Mouse (Mus musculus) CH12.LX (cell line): ENCODE measurements around the gene Plekha7. TPM values are rescaled to one million over a fixed set of nuclear protein-coding genes. Genes with fewer than 3 reads are reported as not detected.

Experiments
- DNase-seq: peaks from one replicate; pipeline ENCODE4 v3.0.0-alpha.2; 2013; ENCODE audit errors: extremely low read depth
- H3K27ac ChIP-seq: 2 replicates; pipeline ENCODE4 v1.5.1; 2012; ENCODE audit warnings: low read depth, mild to moderate bottlenecking, control low read depth, moderate library complexity; ENCODE audit not compliant: insufficient read depth
- H3K27me3 ChIP-seq: replicated peaks from 2 replicates; pipeline ENCODE3; 2012; ENCODE audit warnings: inconsistent platforms
- H3K36me3 ChIP-seq, 2 experiments: replicated peaks in 1 of 2; 2 replicates each; pipeline versions ENCODE3 to v1.6.1; 2012; ENCODE audit warnings: inconsistent platforms in 1 of 2, low read length in 1 of 2, mild to moderate bottlenecking in 1 of 2, mixed read lengths in 1 of 2, moderate library complexity in 1 of 2; ENCODE audit not compliant: control insufficient read depth in 1 of 2, insufficient read depth in 1 of 2
- H3K4me1 ChIP-seq, 2 experiments: 2 replicates each; pipeline ENCODE4 v1.6.1; 2012; ENCODE audit warnings: inconsistent platforms in 1 of 2, moderate library complexity in 1 of 2; ENCODE audit not compliant: insufficient read depth in 2 of 2, control insufficient read depth in 1 of 2
- H3K4me2 ChIP-seq: 2 replicates; pipeline ENCODE4 v1.6.1; 2012; ENCODE audit warnings: low read depth, mild to moderate bottlenecking, control low read depth; ENCODE audit not compliant: poor library complexity, insufficient read depth, severe bottlenecking
- H3K4me3 ChIP-seq, 3 experiments: fragments of 150-350 bp in 1 of 3; sonication (generic) in 1 of 3; replicated peaks in 1 of 3; 2 replicates each; pipeline versions ENCODE3 to v1.5.1; 2011 to 2012; ENCODE audit warnings: low read depth in 2 of 3, low read length in 2 of 3, mild to moderate bottlenecking in 2 of 3, moderate library complexity in 2 of 3, control low read depth in 1 of 3, improper control_type of control experiment in 1 of 3, inconsistent platforms in 1 of 3, mixed read lengths in 1 of 3; ENCODE audit not compliant: poor library complexity in 1 of 3
- H3K79me2 ChIP-seq: replicated peaks from 2 replicates; pipeline ENCODE4 v1.6.1; 2012; ENCODE audit warnings: mild to moderate bottlenecking, moderate library complexity; ENCODE audit not compliant: control insufficient read depth, poor library complexity, insufficient read depth, severe bottlenecking; ENCODE audit errors: extremely low read depth
- H3K9ac ChIP-seq: 2 replicates; pipeline ENCODE4 v1.6.1; 2012; ENCODE audit warnings: low read depth, mild to moderate bottlenecking, control low read depth, moderate library complexity; ENCODE audit not compliant: insufficient read depth
- H3K9me3 ChIP-seq: replicated peaks from 2 replicates; pipeline ENCODE3; 2012; ENCODE audit warnings: low read length, inconsistent platforms, mixed read lengths
- BHLHE40 ChIP-seq: IDR thresholded peaks from 2 replicates; pipeline ENCODE4 v1.6.1; 2011; ENCODE audit warnings: mild to moderate bottlenecking, low read depth, low read length, improper control_type of control experiment
- CHD1 ChIP-seq: IDR thresholded peaks from 2 replicates; pipeline ENCODE4 v1.6.1; 2012; ENCODE audit warnings: low read depth, low read length, improper control_type of control experiment, inconsistent platforms
- CHD2 ChIP-seq: IDR thresholded peaks from 2 replicates; pipeline ENCODE4 v1.6.1; 2011; ENCODE audit warnings: low read length, improper control_type of control experiment
- CTCF ChIP-seq, 2 experiments: IDR thresholded peaks in 1 of 2; conservative IDR thresholded peaks in 1 of 2; 2 replicates each; pipeline ENCODE4 v1.5.1; 2011 to 2012; ENCODE audit warnings: low read depth in 2 of 2, low read length in 2 of 2, improper control_type of control experiment in 1 of 2, inconsistent platforms in 1 of 2, mild to moderate bottlenecking in 1 of 2, moderate library complexity in 1 of 2
- E2F4 ChIP-seq: IDR thresholded peaks from 2 replicates; pipeline ENCODE4 v1.6.1; 2011; ENCODE audit warnings: low read depth, low read length, improper control_type of control experiment; ENCODE audit not compliant: insufficient replicate concordance
- ELF1 ChIP-seq: IDR thresholded peaks from 2 replicates; pipeline ENCODE4 v1.6.1; 2014; ENCODE audit warnings: low read depth, mild to moderate bottlenecking, inconsistent platforms, low read length, improper control_type of control experiment
- ETS1 ChIP-seq: conservative IDR thresholded peaks from 2 replicates; pipeline ENCODE4 v1.6.1; 2012; ENCODE audit warnings: low read depth, mild to moderate bottlenecking, inconsistent platforms, low read length, improper control_type of control experiment, moderate library complexity
- IRF4 ChIP-seq: IDR thresholded peaks from 2 replicates; pipeline ENCODE4 v1.6.1; 2014; ENCODE audit warnings: low read depth, mild to moderate bottlenecking, inconsistent platforms, low read length, improper control_type of control experiment
- JUN ChIP-seq: IDR thresholded peaks from 2 replicates; pipeline ENCODE4 v1.6.1; 2011; ENCODE audit warnings: low read depth, mild to moderate bottlenecking, low read length, improper control_type of control experiment, moderate library complexity; ENCODE audit not compliant: insufficient read depth
- JUND ChIP-seq: conservative IDR thresholded peaks from 2 replicates; pipeline ENCODE4 v1.6.1; 2011; ENCODE audit warnings: low read depth, low read length, improper control_type of control experiment
- MAFK ChIP-seq: IDR thresholded peaks from 2 replicates; pipeline ENCODE4 v1.6.1; 2011; ENCODE audit warnings: low read length, improper control_type of control experiment; ENCODE audit not compliant: insufficient replicate concordance
- MAX ChIP-seq: IDR thresholded peaks from 2 replicates; pipeline ENCODE4 v1.6.1; 2011; ENCODE audit warnings: low read length, improper control_type of control experiment
- MEF2A ChIP-seq: IDR thresholded peaks from 2 replicates; pipeline ENCODE4 v1.6.1; 2014; ENCODE audit warnings: low read depth, mild to moderate bottlenecking, inconsistent platforms, low read length, improper control_type of control experiment, borderline replicate concordance
- MXI1 ChIP-seq: IDR thresholded peaks from 2 replicates; pipeline ENCODE4 v1.6.1; 2011; ENCODE audit warnings: mild to moderate bottlenecking, low read depth, low read length, improper control_type of control experiment
- MYC ChIP-seq: IDR thresholded peaks from 2 replicates; pipeline ENCODE4 v1.6.1; 2011; ENCODE audit warnings: low read depth, mild to moderate bottlenecking, improper control_type of control experiment, low read length
- NRF1 ChIP-seq: IDR thresholded peaks from 2 replicates; pipeline ENCODE4 v1.6.1; 2014; ENCODE audit warnings: low read depth, mild to moderate bottlenecking, inconsistent platforms, low read length, improper control_type of control experiment, moderate library complexity
- POLR2A ChIP-seq: IDR thresholded peaks from 2 replicates; pipeline ENCODE4 v1.6.1; 2011; ENCODE audit warnings: low read depth, mild to moderate bottlenecking, improper control_type of control experiment, low read length
- POLR2AphosphoS2 ChIP-seq: IDR thresholded peaks from 2 replicates; pipeline ENCODE4 v1.6.1; 2011; ENCODE audit warnings: low read depth, low read length, improper control_type of control experiment
- RAD21 ChIP-seq: IDR thresholded peaks from 2 replicates; pipeline ENCODE4 v1.6.1; 2011; ENCODE audit warnings: low read depth, mild to moderate bottlenecking, low read length, improper control_type of control experiment, moderate library complexity
- SIN3A ChIP-seq: IDR thresholded peaks from 2 replicates; pipeline ENCODE4 v1.6.1; 2012; ENCODE audit warnings: low read length, improper control_type of control experiment, inconsistent platforms
- SMC3 ChIP-seq: IDR thresholded peaks from 2 replicates; pipeline ENCODE4 v1.6.1; 2011; ENCODE audit warnings: low read depth, low read length, improper control_type of control experiment
- TCF12 ChIP-seq: IDR thresholded peaks from 2 replicates; pipeline ENCODE4 v1.6.1; 2014; ENCODE audit warnings: low read depth, mild to moderate bottlenecking, inconsistent platforms, low read length, improper control_type of control experiment
- USF2 ChIP-seq: conservative IDR thresholded peaks from 2 replicates; pipeline ENCODE4 v1.6.1; 2011; ENCODE audit warnings: low read depth, low read length, improper control_type of control experiment
- ZKSCAN1 ChIP-seq: IDR thresholded peaks from 2 replicates; pipeline ENCODE4 v1.6.1; 2012; ENCODE audit warnings: low read depth, inconsistent platforms, low read length, improper control_type of control experiment, borderline replicate concordance
- dilution Hi-C: fragments of 300-500 bp; cut with MboI; formaldehyde crosslinking; loops from 2 replicates; pipeline ENCODE4 v1.14.3; 2020; ENCODE audit warnings: low sequenced_read_pairs; ENCODE audit not compliant: extremely low pct_unique_long_range_greater_than_20kb, extremely low pct_ligation_motif_present
- in situ Hi-C: fragments of 300-500 bp; cut with MboI; formaldehyde crosslinking; loops from 3 replicates; pipeline ENCODE4 v1.14.3; 2019; ENCODE audit warnings: low sequenced_read_pairs, low pct_ligation_motif_present, low pct_unique_long_range_greater_than_20kb, mixed read lengths
- polyA plus RNA-seq: library from polyadenylated mRNA; unstranded; fragments of >175 nt; gene quantifications from 2 replicates; pipeline ENCODE4 v1.2.1, GENCODE M21; 2012; ENCODE audit warnings: low read depth; ENCODE audit not compliant: insufficient read length
- total RNA-seq, 2 experiments: library from RNA; depleted of rRNA; stranded (reverse); fragments of 300-350 nt in 1 of 2; fragments of >200 nt in 1 of 2; gene quantifications; 2 replicates each; pipeline ENCODE4 v1.2.3; 2012 to 2014

Plekha7 gene
- total RNA-seq (2012; rRNA removed) (1.0 and 1.5 TPM in 2 replicates), total RNA-seq (2014; rRNA removed) (0.23 and 0.59 TPM in 2 replicates), polyA plus RNA-seq (1.0 and 1.5 TPM in 2 replicates)

DNA sequence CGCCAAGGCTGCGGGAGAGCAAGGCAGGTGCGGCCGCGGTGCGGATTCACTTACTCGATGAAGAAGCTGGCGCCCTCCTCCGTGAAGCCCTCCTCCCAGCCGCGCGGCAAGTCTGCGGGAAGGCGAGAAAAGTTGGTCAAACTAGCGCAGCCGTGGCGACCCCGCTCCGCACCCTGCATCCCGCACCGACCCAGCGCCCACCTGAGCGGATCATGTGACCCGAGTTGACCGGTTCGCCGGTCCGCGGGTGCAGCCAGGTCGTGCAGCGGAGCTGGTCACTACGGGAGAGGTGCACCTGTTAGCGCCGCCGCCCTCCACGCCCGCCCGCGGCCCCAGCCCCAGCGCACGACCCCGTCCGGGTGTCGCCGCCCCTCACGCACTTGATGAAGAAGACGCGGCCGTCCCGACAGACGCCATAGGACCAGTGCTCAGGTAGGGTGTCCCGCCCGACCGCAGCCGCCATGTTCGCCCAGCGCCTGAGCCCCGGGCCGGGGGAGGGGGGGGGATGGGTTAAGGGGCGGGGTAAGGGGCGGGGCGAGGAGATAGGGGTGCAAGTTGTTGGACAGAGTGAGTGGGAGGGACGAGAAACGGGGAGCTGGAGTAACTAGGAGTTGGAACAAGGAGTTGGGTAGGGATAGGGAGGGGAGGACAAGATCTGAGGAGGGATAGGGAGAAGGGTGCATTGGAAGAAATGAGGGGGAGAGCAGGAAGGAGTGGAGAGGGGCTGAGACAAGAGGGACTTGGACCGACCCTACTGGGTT, at the start of gene Plekha7:
Plekha7 (minus strand) TSS at position 506 of the 761 bp plus-strand sequence.
- no peak for TF ChIP-seq POLR2A
- TF ChIP-seq NRF1 = no peak
- TF ChIP-seq JUN = no peak
- TF ChIP-seq CHD2 = no peak
- TF ChIP-seq TCF12 = no peak
- TF ChIP-seq JUND = no peak
- TF ChIP-seq CHD1 = no peak
- no peak for TF ChIP-seq CTCF (conservative IDR thresholded peaks at IDR 0.05 in 1 of 2, IDR thresholded peaks at IDR 0.05 in 1 of 2; ENCODE audit: low read depth in 2 of 2, low read length in 2 of 2)
- TF ChIP-seq MAFK = no peak
- TF ChIP-seq MAX = no peak
- TF ChIP-seq RAD21 = no peak
- TF ChIP-seq ELF1 = no peak
- TF ChIP-seq E2F4 = no peak
- no peak for TF ChIP-seq BHLHE40
- no peak for TF ChIP-seq USF2
- no peak for TF ChIP-seq POLR2AphosphoS2
- TF ChIP-seq SIN3A = no peak
- TF ChIP-seq ETS1 = no peak
- in situ Hi-C loops = loop anchor here (10.0 kb wide), 1 partner anchor 53 kb away; no protein-coding TSS in a partner anchor
- H3K4me3 ChIP-seq = peak within 1 kb of the TSS; percentile 52 to 81 (median 54)
- H3K36me3 ChIP-seq = no peaks in the 10 kb centered on the region
- no peak for DNase-seq
- H3K79me2 ChIP-seq = no peaks in the 10 kb centered on the region
- H3K27me3 ChIP-seq = peaks cover 38% of the 10 kb centered on the region
- H3K9ac ChIP-seq = peak within 1 kb of the TSS; percentile 29
- H3K9me3 ChIP-seq = no peaks in the 10 kb centered on the region
- no peak within 1 kb of the TSS for H3K27ac ChIP-seq
- H3K4me2 ChIP-seq = peak within 1 kb of the TSS; percentile 93
- dilution Hi-C loops = no loop called here
- H3K4me1 ChIP-seq = peaks cover 0 to 17% of the 10 kb centered on the region in 2 experiments; a peak in 1 of 4 replicates

GRCm38 (mm10) chr7:116336226-116336625, 28.1 kb upstream of the Plekha7 start:
- peak; percentile 63 for TF ChIP-seq IRF4
- TF ChIP-seq POLR2A = no peak
- TF ChIP-seq MXI1 = no peak
- 0 out of 2 replicates have a peak, but pooled peaks have one; percentile 13 for TF ChIP-seq CHD2
- no peak for TF ChIP-seq JUND
- TF ChIP-seq RAD21 = peak; percentile 44
- TF ChIP-seq CTCF (conservative IDR thresholded peaks at IDR 0.05 in 1 of 2, IDR thresholded peaks at IDR 0.05 in 1 of 2; ENCODE audit: low read depth in 2 of 2, low read length in 2 of 2) = peak; percentile 56 to 73; a peak in 3 of 4 replicates
- 0 out of 2 replicates have a peak, but pooled peaks have one; percentile 44 for TF ChIP-seq MYC
- no peak for TF ChIP-seq BHLHE40
- TF ChIP-seq MEF2A = 0 out of 2 replicates have a peak, but pooled peaks have one; percentile 13
- peak; percentile 35; the same call in 1 of the 2 replicates for TF ChIP-seq SMC3
- no peak for TF ChIP-seq ZKSCAN1
- peaks cover 22 to 49% of the 10 kb centered on the region in 2 experiments for H3K36me3 ChIP-seq
- dilution Hi-C loops = no loop called here
- no peak overlapping the region; the same call in 1 of the 2 replicates for H3K9ac ChIP-seq
- no peak overlapping the region for H3K27ac ChIP-seq
- peak overlapping the region in 2 of 3 experiments; percentile 20 to 37 for H3K4me3 ChIP-seq
- no peaks in the 10 kb centered on the region for H3K9me3 ChIP-seq
- peaks cover 39% of the 10 kb centered on the region for H3K79me2 ChIP-seq
- peak; percentile 82 for DNase-seq
- in situ Hi-C loops = loop anchor here (25.0 kb wide), 2 partner anchors 176 to 276 kb away; partner anchors contain the start of gene Nucb2
- no peaks in the 10 kb centered on the region for H3K27me3 ChIP-seq
- H3K4me2 ChIP-seq = peak overlapping the region; percentile 91
- H3K4me1 ChIP-seq = peaks cover 0 to 18% of the 10 kb centered on the region in 2 experiments; a peak in 2 of 4 replicates
